Mouse (Mus musculus) heart, postnatal 0 days (tissue): ENCODE results near the gene Cux1.

Experiments used
- CTCF ChIP-seq: IDR thresholded peaks from 2 replicates; pipeline ENCODE4 v1.5.1; 2016; ENCODE audit warnings: antibody characterized with exemption, control low read depth, low read depth
- EP300 ChIP-seq: IDR thresholded peaks from 2 replicates; pipeline ENCODE4 v1.6.1; 2016; ENCODE audit warnings: antibody characterized with exemption, low read depth

DNA sequence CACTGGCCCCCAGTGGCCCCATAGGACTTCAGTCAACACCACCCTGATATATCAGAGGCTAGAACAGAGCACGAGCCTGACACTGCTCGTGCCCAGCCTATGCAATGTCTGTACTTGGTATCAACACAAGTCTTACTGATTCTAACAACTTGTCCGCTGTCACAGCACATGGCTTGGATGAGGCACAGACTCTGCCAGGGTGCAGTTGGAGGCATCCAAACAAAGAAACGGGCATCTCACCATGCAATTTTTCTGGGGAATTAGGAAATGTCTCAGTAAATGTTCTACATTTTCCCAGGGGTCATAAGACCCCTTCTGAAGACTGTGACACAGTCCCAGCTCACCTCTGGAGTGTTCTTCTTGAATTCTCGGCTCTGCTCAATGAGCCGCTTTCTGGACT lies 81.9 kb downstream of the Cux1 start:
- no peak for TF ChIP-seq CTCF
- no peak for TF ChIP-seq EP300
